Mouse (Mus musculus): ENCODE data around the gene Ccdc121. TPM values are rescaled to one million over a fixed set of nuclear protein-coding genes. Genes with fewer than 3 reads are reported as not detected.
A peak's percentile ranks its signal among the peaks of the same experiment; 100 is the strongest.

The Ccdc121 gene
- polyA plus RNA-seq, 1 experiment from 2014 or later: 0.18 TPM

GRCm38 (mm10) chr1:181476141-181476540 lies 35.1 kb downstream of the Ccdc121 start:
- WGBS: 80% methylated on average over 8 of the region's 8 CpGs
- DNase-seq: no peak
- Histone ChIP-seq H3K4me2 (ENCODE audit: low read length) (no peak overlapping the region), H3K4me1 (ENCODE audit: control insufficient read depth, insufficient read depth, low read length) (no peaks in the 10 kb centered on the region), H3K9me3 (ENCODE audit: control insufficient read depth, low read length) (peaks cover 4% of the 10 kb centered on the region; the same call in 1 of the 2 replicates), H3K27me3 (ENCODE audit: control insufficient read depth, insufficient read depth, low read length) (no peaks in the 10 kb centered on the region), H3K4me3 (replicated peaks; ENCODE audit: low read depth, low read length) (no peak overlapping the region), H3K36me3 (ENCODE audit: control insufficient read depth, insufficient read depth, low read length) (no peaks in the 10 kb centered on the region), H3K9ac (replicated peaks; ENCODE audit: low read length) (no peak overlapping the region), H3K27ac (replicated peaks; ENCODE audit: low read depth, low read length) (no peak overlapping the region)
- ATAC-seq (ENCODE audit: low FRiP score, low TSS enrichment): no peak

GRCm38 (mm10) chr1:181469415-181469814 lies 41.8 kb downstream of the Ccdc121 start:
- WGBS: 89% methylated on average over 8 of the region's 8 CpGs
- H3K36me3 ChIP-seq (ENCODE audit: control insufficient read depth, insufficient read depth, low read length): no peaks in the 10 kb centered on the region
- no peak for DNase-seq
- no peak overlapping the region for H3K4me2 ChIP-seq (ENCODE audit: low read length)
- no peak for ATAC-seq (ENCODE audit: low FRiP score, low TSS enrichment)
- H3K27me3 ChIP-seq (ENCODE audit: control insufficient read depth, insufficient read depth, low read length): no peaks in the 10 kb centered on the region
- peaks cover 6% of the 10 kb centered on the region; the same call in 1 of the 2 replicates for H3K9me3 ChIP-seq (ENCODE audit: control insufficient read depth, low read length)
- no peak overlapping the region for H3K9ac ChIP-seq (replicated peaks; ENCODE audit: low read length)
- no peak overlapping the region for H3K27ac ChIP-seq (replicated peaks; ENCODE audit: low read depth, low read length)
- no peaks in the 10 kb centered on the region for H3K4me1 ChIP-seq (ENCODE audit: control insufficient read depth, insufficient read depth, low read length)
- no peak overlapping the region for H3K4me3 ChIP-seq (replicated peaks; ENCODE audit: low read depth, low read length)

GRCm38 (mm10) chr1:181467321-181467670 lies 44.0 kb downstream of the Ccdc121 start:
- H3K9ac ChIP-seq (replicated peaks; ENCODE audit: low read length): no peak overlapping the region
- H3K27ac ChIP-seq (replicated peaks; ENCODE audit: low read depth, low read length): no peak overlapping the region
- H3K4me1 ChIP-seq (ENCODE audit: control insufficient read depth, insufficient read depth, low read length): no peaks in the 10 kb centered on the region
- WGBS: 97% methylated on average over 6 of the region's 6 CpGs
- DNase-seq: no peak
- peaks cover 6% of the 10 kb centered on the region; the same call in 1 of the 2 replicates for H3K9me3 ChIP-seq (ENCODE audit: control insufficient read depth, low read length)
- ATAC-seq (ENCODE audit: low FRiP score, low TSS enrichment): no peak
- no peaks in the 10 kb centered on the region for H3K27me3 ChIP-seq (ENCODE audit: control insufficient read depth, insufficient read depth, low read length)
- no peak overlapping the region for H3K4me3 ChIP-seq (replicated peaks; ENCODE audit: low read depth, low read length)
- no peak overlapping the region for H3K4me2 ChIP-seq (ENCODE audit: low read length)
- no peaks in the 10 kb centered on the region for H3K36me3 ChIP-seq (ENCODE audit: control insufficient read depth, insufficient read depth, low read length)

- Histone ChIP-seq H3K4me2 (ENCODE audit: low read length) (no peak overlapping the region), H3K9me3 (ENCODE audit: control insufficient read depth, low read length) (peaks cover 6% of the 10 kb centered on the region; the same call in 1 of the 2 replicates), H3K4me3 (replicated peaks; ENCODE audit: low read depth, low read length) (no peak overlapping the region), H3K9ac (replicated peaks; ENCODE audit: low read length) (no peak overlapping the region), H3K36me3 (ENCODE audit: control insufficient read depth, insufficient read depth, low read length) (no peaks in the 10 kb centered on the region), H3K27ac (replicated peaks; ENCODE audit: low read depth, low read length) (no peak overlapping the region), H3K4me1 (ENCODE audit: control insufficient read depth, insufficient read depth, low read length) (no peaks in the 10 kb centered on the region), H3K27me3 (ENCODE audit: control insufficient read depth, insufficient read depth, low read length) (no peaks in the 10 kb centered on the region)
- WGBS: 77% methylated on average over 17 of the region's 17 CpGs
- peak; percentile 46 for DNase-seq
- no peak for ATAC-seq (ENCODE audit: low FRiP score, low TSS enrichment)
Measured at GRCm38 (mm10) chr1:181466601-181467320, 44.5 kb downstream of the Ccdc121 start.

- Histone ChIP-seq H3K4me3 (replicated peaks; ENCODE audit: low read depth, low read length) (no peak overlapping the region), H3K9me3 (ENCODE audit: control insufficient read depth, low read length) (0 out of 2 replicates have a peak, but pooled peaks cover 2% of the 10 kb centered on the region), H3K4me1 (ENCODE audit: control insufficient read depth, insufficient read depth, low read length) (no peaks in the 10 kb centered on the region), H3K36me3 (ENCODE audit: control insufficient read depth, insufficient read depth, low read length) (no peaks in the 10 kb centered on the region), H3K9ac (replicated peaks; ENCODE audit: low read length) (no peak overlapping the region), H3K27ac (replicated peaks; ENCODE audit: low read depth, low read length) (no peak overlapping the region), H3K27me3 (ENCODE audit: control insufficient read depth, insufficient read depth, low read length) (no peaks in the 10 kb centered on the region), H3K4me2 (ENCODE audit: low read length) (no peak overlapping the region)
- ATAC-seq (ENCODE audit: low FRiP score, low TSS enrichment) (no peak), DNase-seq (no peak)
- 92% methylated on average over 6 of the region's 6 CpGs for WGBS
Measured at GRCm38 (mm10) chr1:181466040-181466439, 45.2 kb downstream of the Ccdc121 start.

GRCm38 (mm10) chr1:181465027-181465426 lies 46.2 kb downstream of the Ccdc121 start:
- Histone ChIP-seq H3K4me3 (replicated peaks; ENCODE audit: low read depth, low read length) (no peak overlapping the region), H3K27ac (replicated peaks; ENCODE audit: low read depth, low read length) (no peak overlapping the region), H3K9ac (replicated peaks; ENCODE audit: low read length) (no peak overlapping the region), H3K36me3 (ENCODE audit: control insufficient read depth, insufficient read depth, low read length) (no peaks in the 10 kb centered on the region), H3K27me3 (ENCODE audit: control insufficient read depth, insufficient read depth, low read length) (no peaks in the 10 kb centered on the region), H3K4me1 (ENCODE audit: control insufficient read depth, insufficient read depth, low read length) (no peaks in the 10 kb centered on the region), H3K4me2 (ENCODE audit: low read length) (no peak overlapping the region), H3K9me3 (ENCODE audit: control insufficient read depth, low read length) (no peaks in the 10 kb centered on the region)
- no peak for ATAC-seq (ENCODE audit: low FRiP score, low TSS enrichment)
- WGBS: 56% methylated on average over 5 of the region's 5 CpGs
- DNase-seq: no peak

- no peaks in the 10 kb centered on the region for H3K9me3 ChIP-seq (ENCODE audit: control insufficient read depth, low read length)
- H3K9ac ChIP-seq (replicated peaks; ENCODE audit: low read length): no peak overlapping the region
- H3K4me3 ChIP-seq (replicated peaks; ENCODE audit: low read depth, low read length): no peak overlapping the region
- no peaks in the 10 kb centered on the region for H3K4me1 ChIP-seq (ENCODE audit: control insufficient read depth, insufficient read depth, low read length)
- no peaks in the 10 kb centered on the region for H3K27me3 ChIP-seq (ENCODE audit: control insufficient read depth, insufficient read depth, low read length)
- WGBS: 83% methylated on average over 6 of the region's 6 CpGs
- no peak for ATAC-seq (ENCODE audit: low FRiP score, low TSS enrichment)
- DNase-seq: no peak
- no peak overlapping the region for H3K4me2 ChIP-seq (ENCODE audit: low read length)
- no peaks in the 10 kb centered on the region for H3K36me3 ChIP-seq (ENCODE audit: control insufficient read depth, insufficient read depth, low read length)
- no peak overlapping the region for H3K27ac ChIP-seq (replicated peaks; ENCODE audit: low read depth, low read length)
Measured at GRCm38 (mm10) chr1:181462906-181463179, 48.4 kb downstream of the Ccdc121 start.

GRCm38 (mm10) chr1:181462051-181462905 lies 49.0 kb downstream of the Ccdc121 start:
- no peak overlapping the region for H3K4me2 ChIP-seq (ENCODE audit: low read length)
- no peak overlapping the region for H3K4me3 ChIP-seq (replicated peaks; ENCODE audit: low read depth, low read length)
- H3K4me1 ChIP-seq (ENCODE audit: control insufficient read depth, insufficient read depth, low read length): no peaks in the 10 kb centered on the region
- no peaks in the 10 kb centered on the region for H3K36me3 ChIP-seq (ENCODE audit: control insufficient read depth, insufficient read depth, low read length)
- H3K9ac ChIP-seq (replicated peaks; ENCODE audit: low read length): no peak overlapping the region
- DNase-seq (no peak), ATAC-seq (ENCODE audit: low FRiP score, low TSS enrichment) (no peak)
- H3K9me3 ChIP-seq (ENCODE audit: control insufficient read depth, low read length): no peaks in the 10 kb centered on the region
- H3K27ac ChIP-seq (replicated peaks; ENCODE audit: low read depth, low read length): no peak overlapping the region
- WGBS: 51% methylated on average over 8 of the region's 8 CpGs
- H3K27me3 ChIP-seq (ENCODE audit: control insufficient read depth, insufficient read depth, low read length): no peaks in the 10 kb centered on the region

- no peak overlapping the region for H3K4me2 ChIP-seq (ENCODE audit: low read length)
- no peaks in the 10 kb centered on the region for H3K36me3 ChIP-seq (ENCODE audit: control insufficient read depth, insufficient read depth, low read length)
- no peak overlapping the region for H3K4me3 ChIP-seq (replicated peaks; ENCODE audit: low read depth, low read length)
- no peaks in the 10 kb centered on the region for H3K4me1 ChIP-seq (ENCODE audit: control insufficient read depth, insufficient read depth, low read length)
- H3K27ac ChIP-seq (replicated peaks; ENCODE audit: low read depth, low read length): no peak overlapping the region
- no peak for DNase-seq
- no peak overlapping the region for H3K9ac ChIP-seq (replicated peaks; ENCODE audit: low read length)
- H3K27me3 ChIP-seq (ENCODE audit: control insufficient read depth, insufficient read depth, low read length): no peaks in the 10 kb centered on the region
- no peak for ATAC-seq (ENCODE audit: low FRiP score, low TSS enrichment)
- WGBS: 87% methylated on average over 8 of the region's 8 CpGs
- H3K9me3 ChIP-seq (ENCODE audit: control insufficient read depth, low read length): no peaks in the 10 kb centered on the region
Measured at GRCm38 (mm10) chr1:181461484-181461883, 49.8 kb downstream of the Ccdc121 start.

Data from midbrain, embryonic 14.5 days (tissue).